Mouse (Mus musculus) lung, postnatal 25 days (tissue): ENCODE data around the gene Slc35e2.
"Not testable (repeated sequence)": the region's sequence is repeated elsewhere in the genome, so short reads cannot be mapped to it uniquely, and the experiment has no call there.

Experiments used
- DNase-seq: peaks from one replicate; pipeline ENCODE4 v3.0.0; 2022; ENCODE audit warnings: low spot score

Gene Slc35e2

DNA sequence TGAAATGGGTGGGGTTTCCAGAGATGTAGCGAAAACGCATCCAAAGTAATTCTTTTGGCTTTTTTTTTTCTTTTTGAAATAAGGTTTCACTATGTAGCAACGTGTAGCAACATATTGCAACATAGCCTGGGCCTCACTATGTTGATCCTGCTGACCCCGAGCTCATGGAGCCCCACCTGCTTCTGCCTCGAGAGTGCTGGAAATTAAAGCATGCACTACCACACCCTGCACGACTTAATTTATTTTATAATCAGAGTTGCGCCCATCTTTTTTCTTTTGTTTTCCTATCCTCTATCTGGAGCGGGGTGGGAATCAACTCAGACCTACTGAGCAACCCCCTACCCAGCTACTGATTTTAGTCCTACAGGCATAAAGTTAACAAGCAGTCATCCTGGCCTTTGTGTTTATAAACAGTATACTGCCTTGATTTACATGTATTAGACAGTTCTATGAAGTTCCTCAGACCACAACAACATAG, 68.4 kb downstream of the Slc35e2 start:
- DNase-seq = no peak

DNA sequence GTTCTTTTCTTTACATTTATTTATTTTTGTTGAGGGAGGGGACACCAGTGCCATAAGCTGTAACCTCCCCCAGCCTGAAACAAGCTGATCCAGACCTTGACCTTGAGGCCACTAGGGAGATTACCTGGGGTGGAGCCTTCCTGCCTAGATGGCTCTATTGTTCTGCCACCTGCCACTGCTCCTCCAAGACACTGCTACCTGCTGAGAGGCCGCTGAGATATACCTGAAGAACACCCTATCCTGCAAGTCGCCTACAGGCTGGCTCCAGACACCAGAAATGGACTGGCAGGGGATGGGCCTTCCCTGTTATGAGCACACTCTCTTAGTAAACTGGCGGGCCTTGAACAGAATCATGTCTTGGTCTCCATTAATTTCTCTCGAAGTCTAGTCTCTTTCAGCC, 69.0 kb downstream of the Slc35e2 start:
- DNase-seq = not testable (repeated sequence)

DNA sequence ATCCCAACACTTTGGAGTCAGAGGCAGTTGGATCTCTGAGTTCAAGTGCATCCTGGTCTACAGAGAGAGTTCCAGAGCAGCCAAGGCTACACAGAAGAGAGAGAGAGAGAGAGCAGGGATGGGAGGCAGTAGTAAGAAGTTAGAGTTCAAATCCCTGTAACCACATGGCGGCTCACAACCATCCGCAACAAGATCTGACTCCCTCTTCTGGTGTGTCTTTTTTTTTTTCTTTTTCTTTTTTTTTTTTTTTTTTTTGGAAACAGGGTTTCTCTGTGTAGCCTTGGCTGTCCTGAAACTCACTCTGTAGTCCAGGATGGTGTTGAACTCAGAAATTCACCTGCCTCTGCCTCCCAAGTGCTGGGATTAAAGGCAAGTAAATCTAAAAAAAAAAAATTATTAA, 70.9 kb downstream of the Slc35e2 start:
- no peak for DNase-seq
